Mouse (Mus musculus): ENCODE data around the gene Ear6. TPM values are rescaled to one million over a fixed set of nuclear protein-coding genes. Genes with fewer than 3 reads are reported as not detected.

The Ear6 gene
- polyA plus RNA-seq, 1 experiment from 2014 or later: not detected

- peak; percentile 98 for ATAC-seq (ENCODE audit: low read depth)
- peak within 1 kb of the TSS; percentile 74 for H3K27ac ChIP-seq (replicated peaks; ENCODE audit: low read depth, low read length)
- WGBS: under 1% methylated on average over 43 of the region's 43 CpGs
- H3K9ac ChIP-seq (ENCODE audit: low read depth, low read length): peak within 1 kb of the TSS; percentile 71
- no peaks in the 10 kb centered on the region for H3K27me3 ChIP-seq (replicated peaks; ENCODE audit: control insufficient read depth, insufficient read depth, low read length)
- H3K36me3 ChIP-seq (ENCODE audit: control insufficient read depth, insufficient read depth, low read length): peaks cover 33% of the 10 kb centered on the region
- H3K9me3 ChIP-seq (ENCODE audit: control insufficient read depth, low read length): no peaks in the 10 kb centered on the region
- H3K4me1 ChIP-seq (ENCODE audit: control insufficient read depth, insufficient read depth, low read length): peaks cover 8% of the 10 kb centered on the region; the same call in 1 of the 2 replicates
- peak within 1 kb of the TSS; percentile 74 for H3K4me2 ChIP-seq (ENCODE audit: low read depth, low read length)
- peak within 1 kb of the TSS; percentile 79 for H3K4me3 ChIP-seq (ENCODE audit: low read depth, low read length)
- DNase-seq (ENCODE audit: low spot score): peak; percentile 99
Measured at GRCm38 (mm10) chr14:51884598-51885331, 31.3 kb downstream of the Ear6 start, which contains the start of gene Mettl17. TSS of gene Mettl17 (plus strand) at chr14:51884842.

- H3K4me3 ChIP-seq (ENCODE audit: low read depth, low read length): peak overlapping the region; percentile 79
- H3K36me3 ChIP-seq (ENCODE audit: control insufficient read depth, insufficient read depth, low read length): peaks cover 46% of the 10 kb centered on the region
- H3K9me3 ChIP-seq (ENCODE audit: control insufficient read depth, low read length): no peaks in the 10 kb centered on the region
- no peak overlapping the region for H3K9ac ChIP-seq (ENCODE audit: low read depth, low read length)
- peaks cover 8% of the 10 kb centered on the region; the same call in 1 of the 2 replicates for H3K4me1 ChIP-seq (ENCODE audit: control insufficient read depth, insufficient read depth, low read length)
- H3K27me3 ChIP-seq (replicated peaks; ENCODE audit: control insufficient read depth, insufficient read depth, low read length): no peaks in the 10 kb centered on the region
- H3K4me2 ChIP-seq (ENCODE audit: low read depth, low read length): peak overlapping the region; percentile 74; the same call in 1 of the 2 replicates
- no peak overlapping the region for H3K27ac ChIP-seq (replicated peaks; ENCODE audit: low read depth, low read length)
- WGBS: 59% methylated on average over 6 of the region's 6 CpGs
- no peak for ATAC-seq (ENCODE audit: low read depth)
- no peak for DNase-seq (ENCODE audit: low spot score)
Measured at GRCm38 (mm10) chr14:51886051-51886450, 32.6 kb downstream of the Ear6 start.

GRCm38 (mm10) chr14:51889833-51890232 is 36.3 kb downstream of the Ear6 start:
- H3K4me1 ChIP-seq (ENCODE audit: control insufficient read depth, insufficient read depth, low read length): peaks cover 8% of the 10 kb centered on the region; the same call in 1 of the 2 replicates
- no peak overlapping the region for H3K4me2 ChIP-seq (ENCODE audit: low read depth, low read length)
- H3K27ac ChIP-seq (replicated peaks; ENCODE audit: low read depth, low read length): no peak overlapping the region
- peaks cover 55% of the 10 kb centered on the region for H3K36me3 ChIP-seq (ENCODE audit: control insufficient read depth, insufficient read depth, low read length)
- H3K4me3 ChIP-seq (ENCODE audit: low read depth, low read length): no peak overlapping the region
- ATAC-seq (ENCODE audit: low read depth) (no peak), DNase-seq (ENCODE audit: low spot score) (no peak)
- H3K27me3 ChIP-seq (replicated peaks; ENCODE audit: control insufficient read depth, insufficient read depth, low read length): no peaks in the 10 kb centered on the region
- H3K9ac ChIP-seq (ENCODE audit: low read depth, low read length): no peak overlapping the region
- WGBS: 88% methylated on average over 6 of the region's 6 CpGs
- no peaks in the 10 kb centered on the region for H3K9me3 ChIP-seq (ENCODE audit: control insufficient read depth, low read length)

GRCm38 (mm10) chr14:51892191-51892939 is 38.9 kb downstream of the Ear6 start, which contains the start of gene Slc39a2:
TSS of gene Slc39a2 (plus strand) at chr14:51892889.
- Histone ChIP-seq H3K4me2 (ENCODE audit: low read depth, low read length) (no peak within 1 kb of the TSS), H3K9ac (ENCODE audit: low read depth, low read length) (no peak within 1 kb of the TSS), H3K27ac (replicated peaks; ENCODE audit: low read depth, low read length) (no peak within 1 kb of the TSS), H3K4me1 (ENCODE audit: control insufficient read depth, insufficient read depth, low read length) (no peaks in the 10 kb centered on the region), H3K27me3 (replicated peaks; ENCODE audit: control insufficient read depth, insufficient read depth, low read length) (no peaks in the 10 kb centered on the region), H3K9me3 (ENCODE audit: control insufficient read depth, low read length) (no peaks in the 10 kb centered on the region), H3K36me3 (ENCODE audit: control insufficient read depth, insufficient read depth, low read length) (peaks cover 45% of the 10 kb centered on the region), H3K4me3 (ENCODE audit: low read depth, low read length) (no peak within 1 kb of the TSS)
- no peak for DNase-seq (ENCODE audit: low spot score)
- 91% methylated on average over 9 of the region's 9 CpGs for WGBS
- no peak for ATAC-seq (ENCODE audit: low read depth)

- Histone ChIP-seq H3K4me3 (ENCODE audit: low read depth, low read length) (no peak overlapping the region), H3K36me3 (ENCODE audit: control insufficient read depth, insufficient read depth, low read length) (peaks cover 37% of the 10 kb centered on the region), H3K4me1 (ENCODE audit: control insufficient read depth, insufficient read depth, low read length) (no peaks in the 10 kb centered on the region), H3K4me2 (ENCODE audit: low read depth, low read length) (no peak overlapping the region), H3K27ac (replicated peaks; ENCODE audit: low read depth, low read length) (no peak overlapping the region), H3K27me3 (replicated peaks; ENCODE audit: control insufficient read depth, insufficient read depth, low read length) (no peaks in the 10 kb centered on the region), H3K9me3 (ENCODE audit: control insufficient read depth, low read length) (no peaks in the 10 kb centered on the region), H3K9ac (ENCODE audit: low read depth, low read length) (no peak overlapping the region)
- DNase-seq (ENCODE audit: low spot score) (peak; percentile 48), ATAC-seq (ENCODE audit: low read depth) (peak; percentile 48; the same call in 1 of the 2 replicates)
- WGBS: 24% methylated on average over 10 of the region's 10 CpGs
Measured at GRCm38 (mm10) chr14:51893094-51893794, 39.7 kb downstream of the Ear6 start.

GRCm38 (mm10) chr14:51893809-51894208 is 40.3 kb downstream of the Ear6 start:
- 58% methylated on average over 3 of the region's 3 CpGs for WGBS
- no peak overlapping the region for H3K27ac ChIP-seq (replicated peaks; ENCODE audit: low read depth, low read length)

GRCm38 (mm10) chr14:51895071-51895470 is 41.6 kb downstream of the Ear6 start:
- Histone ChIP-seq H3K27me3 (replicated peaks; ENCODE audit: control insufficient read depth, insufficient read depth, low read length) (no peaks in the 10 kb centered on the region), H3K4me3 (ENCODE audit: low read depth, low read length) (no peak overlapping the region), H3K9ac (ENCODE audit: low read depth, low read length) (0 out of 2 replicates have a peak overlapping the region, but pooled peaks have one; percentile 25), H3K4me2 (ENCODE audit: low read depth, low read length) (no peak overlapping the region), H3K9me3 (ENCODE audit: control insufficient read depth, low read length) (no peaks in the 10 kb centered on the region), H3K4me1 (ENCODE audit: control insufficient read depth, insufficient read depth, low read length) (no peaks in the 10 kb centered on the region), H3K36me3 (ENCODE audit: control insufficient read depth, insufficient read depth, low read length) (peaks cover 19% of the 10 kb centered on the region), H3K27ac (replicated peaks; ENCODE audit: low read depth, low read length) (no peak overlapping the region)
- 77% methylated on average over 14 of the region's 14 CpGs for WGBS
- DNase-seq (ENCODE audit: low spot score) (no peak), ATAC-seq (ENCODE audit: low read depth) (no peak)

More at GRCm38 (mm10) chr14:51893809-51894208, 40.3 kb downstream of the Ear6 start:
- H3K4me3 ChIP-seq (ENCODE audit: low read depth, low read length): no peak overlapping the region
- H3K36me3 ChIP-seq (ENCODE audit: control insufficient read depth, insufficient read depth, low read length): peaks cover 31% of the 10 kb centered on the region
- no peaks in the 10 kb centered on the region for H3K27me3 ChIP-seq (replicated peaks; ENCODE audit: control insufficient read depth, insufficient read depth, low read length)
- DNase-seq (ENCODE audit: low spot score) (no peak), ATAC-seq (ENCODE audit: low read depth) (no peak)
- H3K9ac ChIP-seq (ENCODE audit: low read depth, low read length): no peak overlapping the region
- no peaks in the 10 kb centered on the region for H3K4me1 ChIP-seq (ENCODE audit: control insufficient read depth, insufficient read depth, low read length)
- H3K9me3 ChIP-seq (ENCODE audit: control insufficient read depth, low read length): no peaks in the 10 kb centered on the region
- H3K4me2 ChIP-seq (ENCODE audit: low read depth, low read length): no peak overlapping the region

- no peaks in the 10 kb centered on the region for H3K4me1 ChIP-seq (ENCODE audit: control insufficient read depth, insufficient read depth, low read length)
- H3K27ac ChIP-seq (replicated peaks; ENCODE audit: low read depth, low read length): no peak overlapping the region
- H3K36me3 ChIP-seq (ENCODE audit: control insufficient read depth, insufficient read depth, low read length): peaks cover 9% of the 10 kb centered on the region
- H3K9me3 ChIP-seq (ENCODE audit: control insufficient read depth, low read length): no peaks in the 10 kb centered on the region
- H3K27me3 ChIP-seq (replicated peaks; ENCODE audit: control insufficient read depth, insufficient read depth, low read length): no peaks in the 10 kb centered on the region
- no peak for DNase-seq (ENCODE audit: low spot score)
- H3K4me2 ChIP-seq (ENCODE audit: low read depth, low read length): no peak overlapping the region
- 80% methylated on average over 6 of the region's 6 CpGs for WGBS
- ATAC-seq (ENCODE audit: low read depth): no peak
- H3K9ac ChIP-seq (ENCODE audit: low read depth, low read length): no peak overlapping the region
- no peak overlapping the region for H3K4me3 ChIP-seq (ENCODE audit: low read depth, low read length)
Measured at GRCm38 (mm10) chr14:51896019-51896418, 42.5 kb downstream of the Ear6 start.

Data from embryonic facial prominence, embryonic 14.5 days (tissue).